Mouse (Mus musculus): ENCODE data around the gene Ndufb5. TPM values are rescaled to one million over a fixed set of nuclear protein-coding genes. Genes with fewer than 3 reads are reported as not detected.
"Not testable (repeated sequence)": the region's sequence is repeated elsewhere in the genome, so short reads cannot be mapped to it uniquely, and the experiment has no call there.

Gene Ndufb5
- polyA plus RNA-seq (2016; fragmentation: Nextera tagmentation; extraction: Ambion mirVana): 303 and 325 TPM in 2 replicates

- H3K27me3 ChIP-seq: no peaks in the 10 kb centered on the region
- WGBS: under 1% methylated on average over 62 of the region's 62 CpGs
- peak within 1 kb of the TSS; percentile 79 for H3K9ac ChIP-seq (replicated peaks)
- peak within 1 kb of the TSS; percentile 88 for H3K4me3 ChIP-seq (replicated peaks)
- H3K36me3 ChIP-seq: peaks cover 26% of the 10 kb centered on the region
- H3K9me3 ChIP-seq: no peaks in the 10 kb centered on the region
- peak within 1 kb of the TSS; percentile 78 for H3K27ac ChIP-seq
- H3K4me1 ChIP-seq (replicated peaks): peaks cover 16% of the 10 kb centered on the region
- peak within 1 kb of the TSS; percentile 71 for H3K4me2 ChIP-seq
- peak; percentile 98 for ATAC-seq (ENCODE audit: insufficient number of reproducible peaks, insufficient read depth, low FRiP score, low TSS enrichment, low read depth)
These were observed at the start of gene Ndufb5 for GRCm38 (mm10) chr3:32736244-32737171. Gene Ndufb5 (plus strand): TSS chr3:32736990.

- Histone ChIP-seq H3K9me3 (no peaks in the 10 kb centered on the region), H3K27me3 (no peaks in the 10 kb centered on the region), H3K27ac (no peak overlapping the region), H3K36me3 (no peaks in the 10 kb centered on the region), H3K9ac (replicated peaks) (no peak overlapping the region), H3K4me1 (replicated peaks) (no peaks in the 10 kb centered on the region), H3K4me2 (no peak overlapping the region), H3K4me3 (replicated peaks) (no peak overlapping the region)
- ATAC-seq (ENCODE audit: insufficient number of reproducible peaks, insufficient read depth, low FRiP score, low TSS enrichment, low read depth): no peak
- WGBS: 26% methylated on average over 4 of the region's 4 CpGs
These were observed 49.6 kb upstream of the Ndufb5 start for GRCm38 (mm10) chr3:32687156-32687555.

- Histone ChIP-seq H3K9ac (replicated peaks) (no peak overlapping the region), H3K27ac (no peak overlapping the region), H3K36me3 (no peaks in the 10 kb centered on the region), H3K27me3 (no peaks in the 10 kb centered on the region), H3K4me3 (replicated peaks) (no peak overlapping the region), H3K4me1 (replicated peaks) (no peaks in the 10 kb centered on the region), H3K9me3 (no peaks in the 10 kb centered on the region), H3K4me2 (no peak overlapping the region)
- 88% methylated on average over 9 of the region's 9 CpGs for WGBS
- ATAC-seq (ENCODE audit: insufficient number of reproducible peaks, insufficient read depth, low FRiP score, low TSS enrichment, low read depth): no peak
These were observed 47.2 kb upstream of the Ndufb5 start for GRCm38 (mm10) chr3:32689567-32689999.

GRCm38 (mm10) chr3:32690008-32690407, 46.8 kb upstream of the Ndufb5 start:
- Histone ChIP-seq H3K36me3 (no peaks in the 10 kb centered on the region), H3K4me2 (no peak overlapping the region), H3K27me3 (no peaks in the 10 kb centered on the region), H3K4me1 (replicated peaks) (no peaks in the 10 kb centered on the region), H3K27ac (no peak overlapping the region), H3K9ac (replicated peaks) (no peak overlapping the region), H3K4me3 (replicated peaks) (no peak overlapping the region), H3K9me3 (no peaks in the 10 kb centered on the region)
- ATAC-seq (ENCODE audit: insufficient number of reproducible peaks, insufficient read depth, low FRiP score, low TSS enrichment, low read depth): no peak
- WGBS: 93% methylated on average over 3 of the region's 3 CpGs

- no peaks in the 10 kb centered on the region for H3K27me3 ChIP-seq
- no peak overlapping the region for H3K9ac ChIP-seq (replicated peaks)
- H3K4me2 ChIP-seq: no peak overlapping the region
- H3K4me3 ChIP-seq (replicated peaks): no peak overlapping the region
- no peaks in the 10 kb centered on the region for H3K36me3 ChIP-seq
- H3K9me3 ChIP-seq: no peaks in the 10 kb centered on the region
- no peak overlapping the region for H3K27ac ChIP-seq
- ATAC-seq (ENCODE audit: insufficient number of reproducible peaks, insufficient read depth, low FRiP score, low TSS enrichment, low read depth): no peak
- 61% methylated on average over 1 of the region's 1 CpGs for WGBS
- H3K4me1 ChIP-seq (replicated peaks): no peaks in the 10 kb centered on the region
These were observed 45.9 kb upstream of the Ndufb5 start for GRCm38 (mm10) chr3:32690901-32691300.

- H3K36me3 ChIP-seq: no peaks in the 10 kb centered on the region
- WGBS: 87% methylated on average over 5 of the region's 5 CpGs
- H3K4me3 ChIP-seq (replicated peaks): no peak overlapping the region
- no peak overlapping the region for H3K9ac ChIP-seq (replicated peaks)
- H3K27me3 ChIP-seq: no peaks in the 10 kb centered on the region
- ATAC-seq (ENCODE audit: insufficient number of reproducible peaks, insufficient read depth, low FRiP score, low TSS enrichment, low read depth): no peak
- H3K4me1 ChIP-seq (replicated peaks): no peaks in the 10 kb centered on the region
- H3K9me3 ChIP-seq: no peaks in the 10 kb centered on the region
- H3K27ac ChIP-seq: no peak overlapping the region
- H3K4me2 ChIP-seq: no peak overlapping the region
These were observed 44.9 kb upstream of the Ndufb5 start for GRCm38 (mm10) chr3:32691841-32692240.

GRCm38 (mm10) chr3:32694211-32694610, 42.6 kb upstream of the Ndufb5 start:
- no peaks in the 10 kb centered on the region for H3K9me3 ChIP-seq
- no peaks in the 10 kb centered on the region for H3K36me3 ChIP-seq
- no peak overlapping the region for H3K9ac ChIP-seq (replicated peaks)
- H3K27me3 ChIP-seq: no peaks in the 10 kb centered on the region
- no peak overlapping the region for H3K4me3 ChIP-seq (replicated peaks)
- ATAC-seq (ENCODE audit: insufficient number of reproducible peaks, insufficient read depth, low FRiP score, low TSS enrichment, low read depth): no peak
- no peak overlapping the region for H3K27ac ChIP-seq
- H3K4me1 ChIP-seq (replicated peaks): no peaks in the 10 kb centered on the region
- WGBS: 79% methylated on average over 5 of the region's 5 CpGs
- no peak overlapping the region for H3K4me2 ChIP-seq

GRCm38 (mm10) chr3:32694737-32695582, 41.8 kb upstream of the Ndufb5 start:
- ATAC-seq (ENCODE audit: insufficient number of reproducible peaks, insufficient read depth, low FRiP score, low TSS enrichment, low read depth): no peak
- WGBS: 68% methylated on average over 12 of the region's 12 CpGs
- H3K9ac ChIP-seq (replicated peaks): no peak overlapping the region

GRCm38 (mm10) chr3:32695583-32695980, 41.2 kb upstream of the Ndufb5 start:
- H3K4me1 ChIP-seq (replicated peaks): no peaks in the 10 kb centered on the region
- ATAC-seq (ENCODE audit: insufficient number of reproducible peaks, insufficient read depth, low FRiP score, low TSS enrichment, low read depth): no peak
- H3K4me2 ChIP-seq: no peak overlapping the region
- no peaks in the 10 kb centered on the region for H3K36me3 ChIP-seq
- no peak overlapping the region for H3K9ac ChIP-seq (replicated peaks)
- H3K27ac ChIP-seq: no peak overlapping the region
- no peaks in the 10 kb centered on the region for H3K27me3 ChIP-seq
- no peaks in the 10 kb centered on the region for H3K9me3 ChIP-seq
- 78% methylated on average over 4 of the region's 4 CpGs for WGBS
- no peak overlapping the region for H3K4me3 ChIP-seq (replicated peaks)

More at GRCm38 (mm10) chr3:32694737-32695582, 41.8 kb upstream of the Ndufb5 start:
- Histone ChIP-seq H3K4me1 (replicated peaks) (no peaks in the 10 kb centered on the region), H3K9me3 (no peaks in the 10 kb centered on the region), H3K27ac (no peak overlapping the region), H3K27me3 (no peaks in the 10 kb centered on the region), H3K4me2 (no peak overlapping the region), H3K4me3 (replicated peaks) (no peak overlapping the region), H3K36me3 (no peaks in the 10 kb centered on the region)

GRCm38 (mm10) chr3:32698228-32698863, 38.4 kb upstream of the Ndufb5 start:
- Histone ChIP-seq H3K9ac (replicated peaks) (no peak overlapping the region), H3K4me1 (replicated peaks) (no peaks in the 10 kb centered on the region), H3K36me3 (no peaks in the 10 kb centered on the region), H3K27me3 (no peaks in the 10 kb centered on the region), H3K4me2 (no peak overlapping the region), H3K27ac (no peak overlapping the region), H3K9me3 (no peaks in the 10 kb centered on the region), H3K4me3 (replicated peaks) (no peak overlapping the region)
- 42% methylated on average over 7 of the region's 7 CpGs for WGBS
- no peak for ATAC-seq (ENCODE audit: insufficient number of reproducible peaks, insufficient read depth, low FRiP score, low TSS enrichment, low read depth)

GRCm38 (mm10) chr3:32704021-32704420, 32.8 kb upstream of the Ndufb5 start:
- not testable (repeated sequence) for H3K36me3 ChIP-seq; H3K27me3 ChIP-seq; H3K9me3 ChIP-seq; H3K4me2 ChIP-seq; ATAC-seq (ENCODE audit: insufficient number of reproducible peaks, insufficient read depth, low FRiP score, low TSS enrichment, low read depth); H3K4me1 ChIP-seq (replicated peaks); H3K27ac ChIP-seq; H3K4me3 ChIP-seq (replicated peaks); H3K9ac ChIP-seq (replicated peaks)
- WGBS: 94% methylated on average over 6 of the region's 6 CpGs
